Mouse (Mus musculus) retina, postnatal 1 day (tissue): ENCODE data around the gene Phospho2.

Experiments
- DNase-seq: peaks from one replicate; pipeline ENCODE4 v3.0.0-alpha.2; 2012

Gene Phospho2

DNA sequence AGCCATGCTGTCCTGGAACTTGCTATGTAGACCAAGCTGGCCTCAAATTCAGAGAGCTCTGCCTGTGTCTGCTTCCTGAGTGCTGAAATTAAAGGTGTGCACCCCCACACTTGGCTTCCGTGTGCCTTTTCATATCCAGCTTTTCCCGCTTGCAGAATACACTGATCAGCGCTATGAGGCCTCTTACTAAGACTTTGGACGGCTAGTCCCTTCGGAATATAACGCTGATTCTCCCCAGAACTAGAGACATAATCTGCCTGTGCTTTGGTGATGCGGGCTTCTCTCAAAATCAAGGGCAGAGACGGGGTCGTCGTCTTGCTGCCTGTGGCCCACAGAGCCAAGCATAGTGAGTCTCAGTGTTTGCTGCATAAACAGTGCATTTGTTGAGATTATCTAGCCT lies 36.5 kb downstream of the Phospho2 start:
- DNase-seq, result no peak

DNA sequence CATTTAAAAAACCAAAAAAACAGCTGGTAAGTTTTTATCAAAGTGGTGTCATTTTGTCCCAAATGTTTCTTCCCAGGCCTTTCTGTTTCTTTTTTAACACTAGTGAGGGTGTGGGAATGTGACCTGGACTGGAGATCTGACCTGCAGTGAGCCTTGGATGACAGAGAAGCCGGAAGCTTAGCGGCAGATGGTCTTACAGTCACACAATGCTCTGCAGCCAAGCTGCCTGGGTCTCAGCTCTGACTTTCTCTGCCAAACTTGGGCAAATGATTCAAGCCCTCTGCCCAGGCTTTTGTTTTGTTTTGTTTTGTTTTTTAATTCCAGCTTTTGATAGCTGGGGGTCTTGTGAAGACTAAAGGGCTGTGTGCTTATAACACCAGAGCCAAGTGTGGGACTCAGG lies 37.0 kb downstream of the Phospho2 start:
- DNase-seq, result peak; percentile 22

DNA sequence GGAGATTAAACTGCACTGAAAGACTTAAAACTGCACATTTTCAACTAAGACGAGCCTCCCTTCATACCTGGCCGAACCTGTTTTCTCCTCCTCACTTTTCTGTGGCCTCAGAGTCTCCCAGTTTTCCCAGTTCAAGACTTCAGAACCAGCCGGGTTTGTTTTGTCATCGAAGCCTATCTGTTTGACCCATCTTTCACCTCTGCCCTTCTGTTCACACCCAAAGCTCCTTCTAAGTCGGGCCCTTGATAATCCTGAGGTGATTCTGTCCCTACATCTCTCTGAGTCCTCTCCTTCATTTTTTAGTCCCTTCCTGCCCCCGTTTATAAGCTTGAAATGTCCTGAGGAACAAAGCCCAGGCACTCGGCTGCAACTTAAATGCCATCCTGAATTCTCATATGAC lies 38.6 kb downstream of the Phospho2 start:
- DNase-seq, result no peak

DNA sequence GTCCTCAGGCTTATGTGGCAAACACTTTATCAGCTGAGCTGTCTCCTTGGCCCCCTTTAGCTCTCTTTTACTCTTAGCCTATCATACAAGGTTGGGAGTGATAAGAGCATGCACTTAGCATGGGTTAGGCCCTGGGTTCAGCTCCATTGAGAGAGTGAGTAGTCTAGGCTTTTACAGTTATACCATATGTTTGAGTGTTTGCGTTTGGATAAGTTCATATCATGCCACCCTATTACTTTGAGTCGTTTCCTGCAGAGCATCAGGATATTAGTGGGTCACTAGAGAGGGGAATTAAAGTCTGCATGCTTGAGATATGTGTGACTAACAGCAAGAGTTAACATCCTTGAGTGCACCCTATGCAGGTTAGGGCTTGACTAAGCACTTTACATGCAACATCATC lies 40.3 kb downstream of the Phospho2 start:
- no peak for DNase-seq

DNA sequence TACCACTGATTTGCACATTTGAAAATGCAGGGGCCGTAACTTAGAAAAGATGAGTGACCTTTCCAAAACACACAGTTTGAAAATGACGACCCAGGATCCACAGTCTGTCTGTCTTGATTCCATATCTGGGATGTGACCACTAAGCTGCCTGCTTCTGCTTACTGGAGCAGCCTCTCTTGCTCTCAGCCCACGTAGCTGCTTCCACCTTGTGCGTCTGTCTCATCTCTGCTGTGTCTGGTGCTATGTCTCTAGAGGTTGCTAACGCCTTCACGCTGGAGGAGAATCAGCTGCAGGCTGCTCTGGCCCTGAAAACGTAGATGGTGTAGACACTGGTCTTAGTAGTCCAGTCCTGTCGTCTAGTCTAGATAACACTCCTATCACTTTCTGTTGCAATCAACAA lies 40.7 kb downstream of the Phospho2 start:
- no peak for DNase-seq

DNA sequence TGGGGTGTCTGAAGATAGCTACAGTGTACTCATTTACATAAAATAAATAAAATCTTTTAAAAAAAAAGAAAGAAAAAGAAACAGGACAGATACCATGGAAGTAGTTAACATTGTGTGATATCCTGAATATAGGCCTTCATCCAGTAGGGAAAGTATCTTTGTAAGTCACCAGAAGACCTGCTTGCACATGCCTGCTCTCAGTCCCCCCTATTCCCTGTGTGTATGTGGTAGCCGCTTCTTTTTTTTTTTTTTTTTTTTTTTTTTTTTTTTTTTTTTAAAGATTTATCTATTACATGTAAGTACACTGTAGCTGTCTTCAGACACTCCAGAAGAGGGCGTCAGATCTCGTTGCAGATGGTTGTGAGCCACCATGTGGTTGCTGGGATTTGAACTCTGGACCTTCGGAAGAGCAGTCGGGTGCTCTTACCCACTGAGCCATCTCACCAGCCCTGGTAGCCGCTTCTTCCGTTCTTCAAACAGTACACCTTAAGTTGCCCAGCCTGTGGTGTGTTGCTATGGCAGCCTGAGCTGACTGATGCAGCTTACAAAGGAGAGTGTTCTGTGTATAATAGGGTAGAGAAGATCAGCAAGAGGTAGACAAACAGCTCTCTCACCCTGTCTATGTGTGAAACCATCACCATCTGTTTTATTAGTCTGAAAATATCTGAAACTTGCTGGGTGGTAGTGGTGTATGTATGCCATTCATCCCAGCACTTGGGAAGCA lies 48.0 kb downstream of the Phospho2 start:
- DNase-seq, result no peak

DNA sequence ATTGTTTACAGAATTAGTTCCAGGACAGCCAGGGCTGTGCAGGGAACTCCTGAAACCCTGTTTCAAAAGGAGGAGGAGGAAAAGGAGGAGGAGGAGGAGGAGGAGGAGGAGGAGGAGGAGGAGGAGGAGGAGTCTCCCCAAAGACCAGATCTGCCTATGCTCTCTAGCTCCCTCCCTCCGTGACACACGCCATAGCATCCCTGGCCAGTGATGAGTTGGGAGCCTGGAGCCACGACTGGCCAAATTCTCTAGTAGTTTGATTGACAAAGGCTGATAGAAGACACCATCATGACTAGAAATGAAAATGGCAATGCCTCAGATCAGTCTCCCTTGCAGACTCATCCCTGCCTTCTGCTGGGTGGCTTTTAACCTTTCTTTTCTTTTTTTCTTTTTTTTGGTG lies 48.6 kb downstream of the Phospho2 start:
- no peak for DNase-seq

DNA sequence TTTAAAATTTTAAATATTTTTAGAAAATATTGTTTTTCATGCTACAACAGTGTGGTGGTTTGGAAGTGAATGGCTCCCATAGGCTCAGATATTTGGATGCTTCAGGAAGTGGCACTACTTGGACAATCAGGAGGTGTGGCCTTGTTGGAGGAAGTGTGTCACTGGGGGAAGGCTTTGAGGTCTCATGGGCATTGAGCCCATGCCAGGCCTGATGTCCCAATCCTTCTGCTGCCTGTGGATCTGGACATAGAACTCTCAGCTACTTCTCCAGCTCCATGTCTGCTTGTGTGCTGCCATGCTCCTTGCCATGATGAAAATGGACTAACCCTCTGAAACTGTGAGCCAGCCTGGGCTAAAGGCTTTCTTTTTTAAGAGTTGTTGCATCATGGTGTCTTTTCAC lies 49.3 kb downstream of the Phospho2 start:
- no peak for DNase-seq

DNA sequence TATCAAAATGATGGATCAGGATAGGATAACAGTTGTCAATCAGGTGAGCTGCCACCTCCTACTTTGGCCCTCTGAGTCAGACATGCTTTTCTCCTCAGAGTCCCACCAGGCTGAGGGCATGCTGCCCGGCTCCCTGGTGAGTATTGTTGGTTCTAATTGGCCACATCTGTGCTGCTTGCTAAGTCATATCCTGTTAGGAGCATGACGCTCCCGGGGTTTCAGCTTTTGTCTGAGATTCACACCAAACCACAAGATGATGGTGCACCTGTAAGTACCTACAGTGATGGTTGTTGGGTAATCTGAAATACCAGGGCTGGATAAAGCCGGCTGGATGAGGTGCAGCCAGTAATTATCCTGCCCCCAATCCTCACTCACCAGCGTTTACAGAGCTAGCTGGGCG lies 50.8 kb downstream of the Phospho2 start:
- DNase-seq, result peak; percentile 46

DNA sequence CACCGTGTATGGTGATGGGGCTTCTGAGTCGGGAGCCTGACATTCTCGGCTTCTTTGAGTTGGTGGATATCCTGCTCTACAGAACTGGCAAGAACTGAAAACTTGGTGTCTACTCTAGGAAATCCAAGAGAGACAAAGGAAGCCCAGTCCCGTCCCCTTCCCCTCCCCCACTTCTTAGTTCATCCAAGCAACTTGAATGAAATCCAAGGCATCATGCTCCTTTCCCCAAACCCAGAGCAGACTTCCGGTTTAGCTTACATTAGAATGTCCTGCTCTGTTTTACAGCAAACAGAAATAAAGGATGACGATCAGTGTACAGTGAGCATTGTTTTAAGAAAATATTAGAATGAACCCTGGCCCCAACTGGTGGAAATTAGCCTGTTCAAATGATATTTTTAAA lies 59.8 kb downstream of the Phospho2 start:
- no peak for DNase-seq
